Mouse (Mus musculus) intestine, embryonic 14.5 days (tissue): ENCODE data around the gene Rab8b. TPM values are rescaled to one million over a fixed set of nuclear protein-coding genes. Genes with fewer than 3 reads are reported as not detected.

Experiments used
- ATAC-seq: fragments of 200-750 bp; cut with Nextera tagmentation; replicated peaks from 2 replicates; pipeline ENCODE4 v1.8.0; 2017; ENCODE audit warnings: low read depth, moderate number of reproducible peaks, moderate TSS enrichment, moderate library complexity; ENCODE audit not compliant: low FRiP score, low TSS enrichment
- DNase-seq: peaks from one replicate; pipeline ENCODE4 v3.0.0-alpha.2; 2018; ENCODE audit warnings: low spot score
- H3K27ac ChIP-seq: fragments of 300-500 bp; sonication (generic); 2 replicates; pipeline ENCODE4 v1.5.1; 2014; ENCODE audit warnings: low read depth, mild to moderate bottlenecking, control low read depth
- H3K27me3 ChIP-seq: fragments of 300-500 bp; sonication (generic); replicated peaks from 2 replicates; pipeline ENCODE4 v1.6.1; 2014; ENCODE audit warnings: low read length, control low read depth; ENCODE audit not compliant: control insufficient read depth, insufficient read depth
- H3K36me3 ChIP-seq: fragments of 300-500 bp; sonication (generic); 2 replicates; pipeline ENCODE4 v1.6.1; 2014; ENCODE audit warnings: low read length, control low read depth; ENCODE audit not compliant: control insufficient read depth, insufficient read depth
- H3K4me1 ChIP-seq: fragments of 300-500 bp; sonication (generic); replicated peaks from 2 replicates; pipeline ENCODE4 v1.6.1; 2014; ENCODE audit warnings: low read length, control low read depth, mixed read lengths; ENCODE audit not compliant: control insufficient read depth, insufficient read depth
- H3K4me2 ChIP-seq: fragments of 300-500 bp; sonication (generic); 2 replicates; pipeline ENCODE4 v1.6.1; 2014; ENCODE audit warnings: low read length
- H3K4me3 ChIP-seq: fragments of 300-500 bp; sonication (generic); 2 replicates; pipeline ENCODE4 v1.5.1; 2014; ENCODE audit warnings: low read depth, low read length, control low read depth, mixed read lengths
- H3K9ac ChIP-seq: fragments of 300-500 bp; sonication (generic); 2 replicates; pipeline ENCODE4 v1.6.1; 2014; ENCODE audit warnings: mild to moderate bottlenecking, low read length
- H3K9me3 ChIP-seq: fragments of 300-500 bp; sonication (generic); 2 replicates; pipeline ENCODE4 v1.6.1; 2016; ENCODE audit warnings: low read length, control low read depth; ENCODE audit not compliant: control insufficient read depth
- WGBS: fragments of 180-500 bp; shearing (Covaris S2); extraction: QIAGEN DNeasy Blood & Tissue Kit; methylation state at CpG from one replicate; pipeline ENCODE4 v1.1.7; 2014; 5-methylcytosine and 5-hydroxymethylcytosine counted together
- polyA plus RNA-seq: library from polyadenylated mRNA; unstranded; fragments of >200 nt; fragmentation: Nextera tagmentation; extraction: Ambion mirVana; gene quantifications from 2 replicates; pipeline ENCODE4 v1.2.1, GENCODE M21; 2014

The Rab8b gene
- polyA plus RNA-seq, 1 experiment from 2014 or later: 26.1 TPM

- Histone ChIP-seq H3K4me2 (peak within 1 kb of the TSS; percentile 53), H3K9ac (peak within 1 kb of the TSS; percentile 73), H3K9me3 (no peaks in the 10 kb centered on the region), H3K36me3 (no peaks in the 10 kb centered on the region), H3K4me1 (peaks cover 7% of the 10 kb centered on the region; the same call in 1 of the 2 replicates), H3K4me3 (peak within 1 kb of the TSS; percentile 67), H3K27me3 (no peaks in the 10 kb centered on the region), H3K27ac (peak within 1 kb of the TSS; percentile 92)
- ATAC-seq (peak; percentile 99), DNase-seq (peak; percentile 99)
- WGBS: under 1% methylated on average over 42 of the region's 42 CpGs
Observed at GRCm38 (mm10) chr9:66795464-66796324, 123.8 kb downstream of the Rab8b start, which contains the start of gene Aph1b. TSS of gene Aph1b (minus strand) at chr9:66795490.

GRCm38 (mm10) chr9:66794629-66795463, 124.6 kb downstream of the Rab8b start:
- ATAC-seq (peak; percentile 38), DNase-seq (no peak)
- 2% methylated on average over 43 of the region's 43 CpGs for WGBS

More at GRCm38 (mm10) chr9:66794629-66795463, 124.6 kb downstream of the Rab8b start:
- Histone ChIP-seq H3K9ac (peak overlapping the region; percentile 73), H3K27ac (peak overlapping the region; percentile 92), H3K4me3 (peak overlapping the region; percentile 67), H3K27me3 (no peaks in the 10 kb centered on the region), H3K9me3 (no peaks in the 10 kb centered on the region), H3K4me2 (peak overlapping the region; percentile 53), H3K36me3 (peaks cover 5% of the 10 kb centered on the region; the same call in 1 of the 2 replicates), H3K4me1 (peaks cover 7% of the 10 kb centered on the region; the same call in 1 of the 2 replicates)

Other genes with a start within 250 kb of the Rab8b start
- gene Car12, start 206.0 kb downstream of the Rab8b start, polyA plus RNA-seq: 3.2 and 5.4 TPM in 2 replicates
- gene Aph1b, start 124.2 kb downstream of the Rab8b start, polyA plus RNA-seq: 9.5 and 13.0 TPM in 2 replicates
- gene Gm10647, start 122.6 kb downstream of the Rab8b start, polyA plus RNA-seq: 0.55 and 1.0 TPM in 2 replicates
- gene Aph1c, start 85.0 kb downstream of the Rab8b start, polyA plus RNA-seq: 3.0 and 5.2 TPM in 2 replicates
- gene Rps27l, start 26.4 kb upstream of the Rab8b start, polyA plus RNA-seq: 723 and 793 TPM in 2 replicates
- gene Lactb, start 55.8 kb upstream of the Rab8b start, polyA plus RNA-seq: 8.9 and 9.3 TPM in 2 replicates
- 1,186 and 1,326 TPM in 2 replicates for gene Tpm1, start 129.7 kb upstream of the Rab8b start, polyA plus RNA-seq